Comparison of ENCODE assay signal across 8 mouse cellular contexts in genomic region chr16:98081889-98082818, GRCm38 (mm10). TPM values are rescaled to one million over a fixed set of nuclear protein-coding genes. Genes with fewer than 3 reads are reported as not detected.
DNase-seq lines count a peak whose midpoint lies in the region; ATAC-seq lines count a peak whose summit lies in the region.
"Not testable (repeated sequence)": the region's sequence is repeated elsewhere in the genome, so short reads cannot be mapped to it uniquely, and the experiment has no call there.

Gene A630089N07Rik (minus strand): TSS chr16:98082450.

- peak; percentile 96 for ATAC-seq in hindbrain, embryonic 15.5 days (ENCODE audit: low FRiP score, low read depth)

- peak within 1 kb of the TSS; percentile 47 for H3K9ac ChIP-seq in hindbrain, embryonic 15.5 days

- H3K4me1 ChIP-seq in hindbrain, embryonic 15.5 days (replicated peaks), result peaks cover 16% of the 10 kb centered on the region

- not testable (repeated sequence) for H3K36me3 ChIP-seq in hindbrain, embryonic 15.5 days

- whole genome bisulfite sequencing in hindbrain, embryonic 15.5 days, result under 1% methylated on average over 25 of the region's 25 CpGs

- peak within 1 kb of the TSS; percentile 91 for H3K4me2 ChIP-seq in hindbrain, embryonic 15.5 days

- H3K27ac ChIP-seq in hindbrain, embryonic 15.5 days (replicated peaks), result peak within 1 kb of the TSS; percentile 70

- not testable (repeated sequence) for H3K9me3 ChIP-seq in hindbrain, embryonic 15.5 days

- H3K4me3 ChIP-seq in hindbrain, embryonic 15.5 days, result peak within 1 kb of the TSS; percentile 80

- DNase-seq in T-cell, adult 2 months (ENCODE audit: low spot score), result peak; percentile 85
- peak; percentile 76 to 79 for DNase-seq in cerebellum, postnatal 36 days
- DNase-seq in frontal cortex, postnatal 36 days (ENCODE audit: low spot score in 2 of 2), result peak; percentile 80 to 90
- DNase-seq in left cerebral cortex, adult 11 months (ENCODE audit: low spot score), result peak; percentile 67
- peak; percentile 86 to 87 for DNase-seq in lung, postnatal 4 days
- DNase-seq in retina, postnatal 7 days (ENCODE audit: low read depth, low spot score), result peak; percentile 43
- peak; percentile 62 for DNase-seq in urinary bladder, adult 2 months (ENCODE audit: low spot score)

- H3K27me3 ChIP-seq in hindbrain, embryonic 15.5 days, result not testable (repeated sequence)

RNA-seq across cellular contexts. Expression of gene A630089N07Rik, which starts in this region (rescaled TPM):
- polyA plus RNA-seq in hindbrain, embryonic 15.5 days (2015; fragmentation: Nextera tagmentation; extraction: Ambion mirVana), result 12.0 and 13.6 TPM in 2 replicates
- polyA plus RNA-seq in urinary bladder, adult 2 months (2012; rRNA removed), result 2.8 and 3.6 TPM in 2 replicates

Comparison
In these comparisons a context has a peak if more than half of its experiments do, and no peak if none do; other contexts are left out.
1. Peak in every context shown above with its lines: DNase-seq, ATAC-seq, H3K4me3 ChIP-seq and H3K27ac ChIP-seq.